ENCODE assay signal across 27 mouse cellular contexts in genomic region chr16:94356046-94356445, GRCm38 (mm10). TPM values are rescaled to one million over a fixed set of nuclear protein-coding genes. Genes with fewer than 3 reads are reported as not detected.
"Had no signal": no experiment of that assay in that cellular context is flagged by ENCODE, and none has a peak within 500 bp of the region (broad histone marks: within the 10 kb centered on the region; RNA-seq: fewer than 3 reads in every experiment).

No protein-coding gene starts in this region.

- DNase-seq: cerebellum, adult 8-10 months; cerebellum, adult 9-10 months; cerebellum, adult 9-11 months; cerebellum, postnatal 10 days; cerebellum, postnatal 14 days; cerebellum, postnatal 25 days; cerebellum, postnatal 36 days; embryo, embryonic 11 days; forebrain, postnatal 0 days; gastrocnemius, adult 2 months; gastrocnemius, postnatal 10 days; gastrocnemius, postnatal 14 days; gastrocnemius, postnatal 25 days; gastrocnemius, postnatal 36 days; heart, adult 18-20 months; heart, adult 2 months had no signal

- H3K36me3 ChIP-seq: embryonic facial prominence, embryonic 10.5 days; embryonic facial prominence, embryonic 12.5 days; embryonic facial prominence, embryonic 13.5 days; embryonic facial prominence, embryonic 15.5 days; forebrain, embryonic 10.5 days; forebrain, embryonic 12.5 days; forebrain, embryonic 15.5 days had no signal

- H3K27me3 ChIP-seq: embryonic facial prominence, embryonic 12.5 days; embryonic facial prominence, embryonic 13.5 days; embryonic facial prominence, embryonic 15.5 days; forebrain, embryonic 12.5 days; forebrain, embryonic 13.5 days; forebrain, embryonic 15.5 days had no signal

- H3K4me2 ChIP-seq: embryonic facial prominence, embryonic 12.5 days; embryonic facial prominence, embryonic 13.5 days; embryonic facial prominence, embryonic 15.5 days; forebrain, embryonic 12.5 days; forebrain, embryonic 13.5 days; forebrain, embryonic 15.5 days had no signal

- H3K4me1 ChIP-seq: embryonic facial prominence, embryonic 15.5 days; forebrain, embryonic 13.5 days; forebrain, embryonic 15.5 days had no signal

- H3K9ac ChIP-seq: embryonic facial prominence, embryonic 12.5 days; embryonic facial prominence, embryonic 13.5 days; embryonic facial prominence, embryonic 15.5 days; forebrain, embryonic 12.5 days; forebrain, embryonic 13.5 days; forebrain, embryonic 15.5 days; forebrain, postnatal 0 days had no signal

- H3K9me3 ChIP-seq: embryonic facial prominence, embryonic 10.5 days; embryonic facial prominence, embryonic 12.5 days; embryonic facial prominence, embryonic 13.5 days; embryonic facial prominence, embryonic 15.5 days; forebrain, embryonic 10.5 days; forebrain, embryonic 12.5 days; forebrain, embryonic 13.5 days; forebrain, embryonic 15.5 days had no signal

- H3K4me3 ChIP-seq: embryonic facial prominence, embryonic 10.5 days; embryonic facial prominence, embryonic 12.5 days; embryonic facial prominence, embryonic 13.5 days; embryonic facial prominence, embryonic 15.5 days; erythroblast, embryonic 14.5 days; forebrain, embryonic 10.5 days; forebrain, embryonic 12.5 days; forebrain, embryonic 13.5 days; forebrain, embryonic 15.5 days; gastrocnemius, adult 2 months; heart, adult 2 months had no signal

- H3K27ac ChIP-seq: embryonic facial prominence, embryonic 10.5 days; embryonic facial prominence, embryonic 12.5 days; embryonic facial prominence, embryonic 13.5 days; embryonic facial prominence, embryonic 15.5 days; forebrain, embryonic 10.5 days; forebrain, embryonic 12.5 days; forebrain, embryonic 13.5 days; forebrain, embryonic 15.5 days; gastrocnemius, adult 2 months; heart, adult 2 months had no signal

- ATAC-seq: forebrain, embryonic 13.5 days; forebrain, embryonic 14.5 days; forebrain, embryonic 15.5 days; forebrain, embryonic 16.5 days; forebrain, postnatal 0 days had no signal

RNA-seq across cellular contexts. Expression of gene Ripply3, which starts 27.8 kb away (rescaled TPM):
- polyA plus RNA-seq: erythroblast, embryonic 14.5 days had no signal
